Mouse (Mus musculus) ovary, postnatal 10 days (tissue): Measurements from ENCODE around the gene Dnah17.

Experiments used
- DNase-seq: peaks from one replicate; pipeline ENCODE4 v3.0.0; 2022; ENCODE audit warnings: low spot score

The Dnah17 gene

GRCm38 (mm10) chr11:117994250-117995057 lies 136.0 kb downstream of the Dnah17 start:
- no peak for DNase-seq

GRCm38 (mm10) chr11:117993190-117994175 lies 137.0 kb downstream of the Dnah17 start:
- DNase-seq, result no peak

- no peak for DNase-seq
These were observed 138.6 kb downstream of the Dnah17 start for GRCm38 (mm10) chr11:117991502-117992470.

- no peak for DNase-seq
These were observed 140.5 kb downstream of the Dnah17 start for GRCm38 (mm10) chr11:117989926-117990325.

- no peak for DNase-seq
These were observed 141.2 kb downstream of the Dnah17 start for GRCm38 (mm10) chr11:117989241-117989640.

- DNase-seq, result no peak
These were observed 142.5 kb downstream of the Dnah17 start for GRCm38 (mm10) chr11:117987968-117988367.

- no peak for DNase-seq
These were observed 143.4 kb downstream of the Dnah17 start for GRCm38 (mm10) chr11:117987032-117987451.

- DNase-seq, result peak; percentile 77
These were observed 144.1 kb downstream of the Dnah17 start, which contains the start of gene Pgs1 for GRCm38 (mm10) chr11:117986126-117987031. Pgs1 (plus strand) TSS chr11:117986292.

GRCm38 (mm10) chr11:117983770-117984169 lies 146.7 kb downstream of the Dnah17 start:
- no peak for DNase-seq

- no peak for DNase-seq
These were observed 148.0 kb downstream of the Dnah17 start for GRCm38 (mm10) chr11:117982426-117982825.

GRCm38 (mm10) chr11:117979388-117979787 lies 151.0 kb downstream of the Dnah17 start:
- no peak for DNase-seq

GRCm38 (mm10) chr11:117977694-117978360 lies 152.6 kb downstream of the Dnah17 start:
- DNase-seq, result no peak

- no peak for DNase-seq
These were observed 154.3 kb downstream of the Dnah17 start for GRCm38 (mm10) chr11:117976081-117976582.

GRCm38 (mm10) chr11:117975211-117975967 lies 155.0 kb downstream of the Dnah17 start:
- no peak for DNase-seq

GRCm38 (mm10) chr11:117974327-117975125 lies 155.9 kb downstream of the Dnah17 start:
- no peak for DNase-seq

GRCm38 (mm10) chr11:117973569-117973968 lies 156.9 kb downstream of the Dnah17 start:
- no peak for DNase-seq

GRCm38 (mm10) chr11:117972656-117973558 lies 157.5 kb downstream of the Dnah17 start:
- no peak for DNase-seq
